8 mouse cellular contexts compared by ENCODE assay signal in the genomic region with DNA sequence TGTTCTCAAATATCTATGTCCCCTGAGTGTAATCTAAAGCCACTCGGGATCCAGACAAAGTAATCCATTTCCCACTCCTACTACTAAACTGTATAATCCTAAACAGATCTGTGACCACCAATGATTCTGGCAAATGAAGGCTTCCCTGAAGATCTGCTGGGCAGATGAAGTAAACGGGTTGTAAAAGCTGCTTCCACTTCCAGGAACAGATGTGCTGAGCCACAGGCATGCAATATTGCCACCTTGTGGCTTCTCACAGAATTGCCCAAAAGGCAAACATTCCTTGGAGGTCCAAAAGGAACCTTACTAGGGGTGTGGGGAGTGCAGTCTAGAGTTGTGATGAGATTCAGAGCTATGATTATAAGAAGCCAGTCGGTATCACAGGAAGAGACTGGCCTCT. TPM values are rescaled to one million over a fixed set of nuclear protein-coding genes. Genes with fewer than 3 reads are reported as not detected.
A peak's percentile ranks its signal among the peaks of the same experiment; 100 is the strongest.
DNase-seq lines count a peak whose midpoint lies in the region; ATAC-seq lines count a peak whose summit lies in the region.

No protein-coding gene starts in this region.

- no peak overlapping the region for H3K4me3 ChIP-seq in forebrain, embryonic 13.5 days
- H3K4me3 ChIP-seq in stomach, embryonic 15.5 days (replicated peaks), result no peak overlapping the region

- 0 out of 2 replicates have a peak, but pooled peaks cover 2% of the 10 kb centered on the region for H3K4me1 ChIP-seq in forebrain, embryonic 13.5 days
- 0 out of 2 replicates have a peak, but pooled peaks cover 6% of the 10 kb centered on the region for H3K4me1 ChIP-seq in stomach, embryonic 15.5 days

- intact Hi-C loops in left cerebral cortex, postnatal 36 days (cut with DNase I), result loop anchor here (2.0 kb wide), 3 partner anchors 256 to 468 kb away; no protein-coding TSS in a partner anchor

- H3K36me3 ChIP-seq in forebrain, embryonic 13.5 days (ENCODE audit: poor library complexity, severe bottlenecking), result no peaks in the 10 kb centered on the region
- H3K36me3 ChIP-seq in stomach, embryonic 15.5 days, result no peaks in the 10 kb centered on the region

- 14% methylated on average over 3 of the region's 3 CpGs for WGBS in forebrain, embryonic 13.5 days
- 16% methylated on average over 3 of the region's 3 CpGs for WGBS in stomach, embryonic 15.5 days

- H3K27me3 ChIP-seq in forebrain, embryonic 13.5 days, result no peaks in the 10 kb centered on the region
- H3K27me3 ChIP-seq in stomach, embryonic 15.5 days (replicated peaks), result no peaks in the 10 kb centered on the region

- H3K27ac ChIP-seq in forebrain, embryonic 13.5 days, result no peak overlapping the region
- no peak overlapping the region for H3K27ac ChIP-seq in stomach, embryonic 15.5 days

- peak; percentile 74; the same call in 1 of the 2 replicates for ATAC-seq in forebrain, embryonic 13.5 days
- ATAC-seq in stomach, embryonic 15.5 days (ENCODE audit: insufficient read depth, low FRiP score, low read depth), result peak; percentile 22; the same call in 1 of the 2 replicates

- H3K9ac ChIP-seq in forebrain, embryonic 13.5 days, result no peak overlapping the region
- H3K9ac ChIP-seq in stomach, embryonic 15.5 days, result no peak overlapping the region

- H3K4me2 ChIP-seq in forebrain, embryonic 13.5 days, result no peak overlapping the region
- no peak overlapping the region for H3K4me2 ChIP-seq in stomach, embryonic 15.5 days

- peak; percentile 56 for DNase-seq in ovary, postnatal 10 days (ENCODE audit: low spot score)
- no peak for DNase-seq in ovary, adult 18-20 months (ENCODE audit: low spot score)
- peak; percentile 41 for DNase-seq in c-Kit-positive CD71-positive TER-119-negative erythroid progenitor cells, embryonic 14.5 days (ENCODE audit: low read depth)
- peak; percentile 83 for DNase-seq in induced T-regulatory cell, adult 2 months (ENCODE audit: low read depth)
- peak; percentile 67 to 75 for DNase-seq in left cerebral cortex, postnatal 36 days (ENCODE audit: low spot score in 2 of 2)
- peak; percentile 34 to 72 for DNase-seq in natural killer cell, adult 2 months (ENCODE audit: low spot score in 2 of 2)

- H3K9me3 ChIP-seq in forebrain, embryonic 13.5 days (replicated peaks), result no peaks in the 10 kb centered on the region
- H3K9me3 ChIP-seq in stomach, embryonic 15.5 days, result no peaks in the 10 kb centered on the region

RNA-seq across cellular contexts. Expression of gene Etv3, which starts 26.1 kb away (rescaled TPM):
- polyA plus RNA-seq in forebrain, embryonic 13.5 days (2015; fragmentation: Nextera tagmentation; extraction: Ambion mirVana), result 10.6 and 11.8 TPM in 2 replicates
- 10 to 100 TPM; 21.1 to 22.1 TPM for total RNA-seq in left cerebral cortex, postnatal 36 days (2021)
- polyA plus RNA-seq in stomach, embryonic 15.5 days (2015; fragmentation: Nextera tagmentation; extraction: Ambion mirVana), result 13.9 and 14.8 TPM in 2 replicates
